ENCODE assay signal across 7 mouse cellular contexts in genomic region chr5:100518049-100519026, GRCm38 (mm10). TPM values are rescaled to one million over a fixed set of nuclear protein-coding genes. Genes with fewer than 3 reads are reported as not detected.
A peak's percentile ranks its signal among the peaks of the same experiment; 100 is the strongest.
DNase-seq lines count a peak whose midpoint lies in the region; ATAC-seq lines count a peak whose summit lies in the region.

Gene Cops4 (plus strand): TSS chr5:100518309.

- peak; percentile 100 for ATAC-seq in embryonic facial prominence, embryonic 12.5 days (ENCODE audit: insufficient number of reproducible peaks, insufficient read depth, low FRiP score, low TSS enrichment)
- peak; percentile 100 for ATAC-seq in limb, embryonic 11.5 days (ENCODE audit: insufficient number of reproducible peaks, low FRiP score, low TSS enrichment, low read depth)
- peak; percentile 100 for ATAC-seq in midbrain, embryonic 14.5 days (ENCODE audit: low FRiP score, low TSS enrichment)

- no peaks in the 10 kb centered on the region; the same call in 1 of the 2 replicates for H3K36me3 ChIP-seq in embryonic facial prominence, embryonic 12.5 days
- peaks cover 2% of the 10 kb centered on the region; the same call in 1 of the 2 replicates for H3K36me3 ChIP-seq in limb, embryonic 11.5 days (ENCODE audit: control insufficient read depth, insufficient read depth, low read length)
- peaks cover 7% of the 10 kb centered on the region; the same call in 1 of the 2 replicates for H3K36me3 ChIP-seq in midbrain, embryonic 14.5 days (ENCODE audit: control insufficient read depth, insufficient read depth, low read length)

- no peaks in the 10 kb centered on the region for H3K9me3 ChIP-seq in embryonic facial prominence, embryonic 12.5 days
- no peaks in the 10 kb centered on the region for H3K9me3 ChIP-seq in limb, embryonic 11.5 days (ENCODE audit: control insufficient read depth, low read length)
- no peaks in the 10 kb centered on the region for H3K9me3 ChIP-seq in midbrain, embryonic 14.5 days (ENCODE audit: control insufficient read depth, low read length)

- H3K27ac ChIP-seq in embryonic facial prominence, embryonic 12.5 days = peak within 1 kb of the TSS; percentile 87
- H3K27ac ChIP-seq in limb, embryonic 11.5 days (replicated peaks; ENCODE audit: low read depth, low read length) = no peak within 1 kb of the TSS
- H3K27ac ChIP-seq in midbrain, embryonic 14.5 days (replicated peaks; ENCODE audit: low read depth, low read length) = peak within 1 kb of the TSS; percentile 77

- WGBS in embryonic facial prominence, embryonic 12.5 days = under 1% methylated on average over 64 of the region's 64 CpGs
- WGBS in limb, embryonic 11.5 days = under 1% methylated on average over 64 of the region's 64 CpGs
- under 1% methylated on average over 64 of the region's 64 CpGs for WGBS in midbrain, embryonic 14.5 days

- peaks cover 10% of the 10 kb centered on the region for H3K4me1 ChIP-seq in embryonic facial prominence, embryonic 12.5 days
- peaks cover 3% of the 10 kb centered on the region; the same call in 1 of the 2 replicates for H3K4me1 ChIP-seq in limb, embryonic 11.5 days (ENCODE audit: control insufficient read depth, insufficient read depth, low read length)
- H3K4me1 ChIP-seq in midbrain, embryonic 14.5 days (ENCODE audit: control insufficient read depth, insufficient read depth, low read length) = peaks cover 14% of the 10 kb centered on the region

- peak; percentile 92 for DNase-seq in adrenal gland, postnatal 25 days
- DNase-seq in heart, adult 11 months = peak; percentile 100
- DNase-seq in kidney, adult 18-20 months = peak; percentile 95
- peak; percentile 97 for DNase-seq in limb, embryonic 11.5 days (ENCODE audit: low spot score)
- DNase-seq in midbrain, embryonic 14.5 days = peak; percentile 100
- DNase-seq in spleen, adult 18-20 months = peak; percentile 91 to 93

- peak within 1 kb of the TSS; percentile 70 for H3K4me3 ChIP-seq in embryonic facial prominence, embryonic 12.5 days
- peak within 1 kb of the TSS; percentile 66 for H3K4me3 ChIP-seq in limb, embryonic 11.5 days (ENCODE audit: low read depth, low read length)
- H3K4me3 ChIP-seq in midbrain, embryonic 14.5 days (replicated peaks; ENCODE audit: low read depth, low read length) = peak within 1 kb of the TSS; percentile 69

- peak within 1 kb of the TSS; percentile 82 for H3K9ac ChIP-seq in embryonic facial prominence, embryonic 12.5 days
- H3K9ac ChIP-seq in limb, embryonic 11.5 days (ENCODE audit: low read length) = peak within 1 kb of the TSS; percentile 86
- H3K9ac ChIP-seq in midbrain, embryonic 14.5 days (replicated peaks; ENCODE audit: low read length) = peak within 1 kb of the TSS; percentile 75

- H3K4me2 ChIP-seq in embryonic facial prominence, embryonic 12.5 days (replicated peaks) = peak within 1 kb of the TSS; percentile 70
- peak within 1 kb of the TSS; percentile 64 for H3K4me2 ChIP-seq in limb, embryonic 11.5 days (ENCODE audit: low read depth, severe bottlenecking)
- peak within 1 kb of the TSS; percentile 80 for H3K4me2 ChIP-seq in midbrain, embryonic 14.5 days (ENCODE audit: low read length)

- H3K27me3 ChIP-seq in embryonic facial prominence, embryonic 12.5 days = no peaks in the 10 kb centered on the region
- no peaks in the 10 kb centered on the region for H3K27me3 ChIP-seq in limb, embryonic 11.5 days (ENCODE audit: control insufficient read depth, insufficient read depth, low read length)
- no peaks in the 10 kb centered on the region for H3K27me3 ChIP-seq in midbrain, embryonic 14.5 days (ENCODE audit: control insufficient read depth, insufficient read depth, low read length)

RNA-seq across cellular contexts. Expression of gene Cops4, which starts in this region (rescaled TPM):
- total RNA-seq in adrenal gland, postnatal 25 days (2021) = 71.8 and 73.4 TPM in 2 replicates
- 206 and 210 TPM in 2 replicates for polyA plus RNA-seq in embryonic facial prominence, embryonic 12.5 days (2016; fragmentation: Nextera tagmentation; extraction: Ambion mirVana)
- polyA plus RNA-seq in limb, embryonic 11.5 days (2014; fragmentation: Nextera tagmentation; extraction: Ambion mirVana) = 254 TPM in 2 replicates
- 175 and 210 TPM in 2 replicates for polyA plus RNA-seq in midbrain, embryonic 14.5 days (2014; fragmentation: Nextera tagmentation; extraction: Ambion mirVana)
